ENCODE assay signal across 21 mouse cellular contexts in genomic region chr8:78024964-78025363, GRCm38 (mm10).
DNase-seq lines count a peak whose midpoint lies in the region; ATAC-seq lines count a peak whose summit lies in the region.
"Had no signal": no experiment of that assay in that cellular context is flagged by ENCODE, and none has a peak within 500 bp of the region (broad histone marks: within the 10 kb centered on the region; RNA-seq: fewer than 3 reads in every experiment).

No protein-coding gene starts in this region.

- 0 out of 2 replicates have a peak, but pooled peaks cover 3% of the 10 kb centered on the region for H3K4me1 ChIP-seq in heart, embryonic 11.5 days (ENCODE audit: control insufficient read depth, insufficient read depth, low read length)
- H3K4me1 ChIP-seq in brown adipose tissue, adult 24 weeks (ENCODE audit: control insufficient read depth, insufficient read depth, insufficient read length, low read length): no peaks in the 10 kb centered on the region; the same call in 1 of the 2 replicates
- H3K4me1 ChIP-seq in heart, embryonic 15.5 days (replicated peaks): peaks cover 35% of the 10 kb centered on the region
- peaks cover 37% of the 10 kb centered on the region for H3K4me1 ChIP-seq in lung, embryonic 16.5 days (replicated peaks; ENCODE audit: control insufficient read depth, insufficient read depth, low read length)

- peak; percentile 69 to 79 for DNase-seq in heart, adult 9 months (ENCODE audit: low spot score in 2 of 2)
- DNase-seq in left cerebral cortex, postnatal 36 days (ENCODE audit: low spot score in 2 of 2): no peak
- no peak for DNase-seq in thymus, postnatal 4 days
- no peak for DNase-seq in liver
- DNase-seq: cerebellum, adult 9-10 months; gastrocnemius, postnatal 36 days; right cerebral cortex, postnatal 25 days had no signal

- H3K4me3 ChIP-seq in heart, embryonic 11.5 days (ENCODE audit: low read depth, low read length): no peak overlapping the region
- H3K4me3 ChIP-seq in brown adipose tissue, adult 24 weeks (ENCODE audit: insufficient read depth, low read depth, low read length): no peak overlapping the region
- H3K4me3 ChIP-seq in heart, embryonic 15.5 days: no peak overlapping the region
- no peak overlapping the region for H3K4me3 ChIP-seq in lung, embryonic 16.5 days (ENCODE audit: low read length)
- H3K4me3 ChIP-seq: embryonic facial prominence, embryonic 15.5 days; forebrain, embryonic 10.5 days; hindbrain, embryonic 12.5 days; layer of hippocampus, adult 2 months; left cerebral cortex, adult 2 months had no signal

- H3K27ac ChIP-seq in heart, embryonic 11.5 days (ENCODE audit: low read depth, low read length): no peak overlapping the region
- peak overlapping the region; percentile 45 for H3K27ac ChIP-seq in brown adipose tissue, adult 24 weeks (replicated peaks; ENCODE audit: low read depth, low read length)
- peak overlapping the region; percentile 46 for H3K27ac ChIP-seq in heart, embryonic 15.5 days
- peak overlapping the region; percentile 95 for H3K27ac ChIP-seq in lung, embryonic 16.5 days (ENCODE audit: low read length)
- H3K27ac ChIP-seq: embryonic facial prominence, embryonic 15.5 days; forebrain, embryonic 10.5 days; hindbrain, embryonic 12.5 days; layer of hippocampus, adult 2 months; left cerebral cortex, adult 2 months; liver, embryonic 14.5 days had no signal

- 67% methylated on average over 5 of the region's 5 CpGs for WGBS in heart, embryonic 11.5 days (ENCODE audit: insufficient replicate concordance)
- WGBS in heart, embryonic 15.5 days: 51% methylated on average over 5 of the region's 5 CpGs
- 51% methylated on average over 5 of the region's 5 CpGs for WGBS in lung, embryonic 16.5 days

- intact Hi-C loops in left cerebral cortex, postnatal 36 days (cut with DNase I): no loop called here

- no peaks in the 10 kb centered on the region for H3K36me3 ChIP-seq in heart, embryonic 11.5 days (ENCODE audit: control insufficient read depth, insufficient read depth, low read length)
- H3K36me3 ChIP-seq in heart, embryonic 15.5 days: no peaks in the 10 kb centered on the region
- H3K36me3 ChIP-seq in lung, embryonic 16.5 days (ENCODE audit: control insufficient read depth, insufficient read depth, low read length): no peaks in the 10 kb centered on the region
- H3K36me3 ChIP-seq: embryonic facial prominence, embryonic 15.5 days; forebrain, embryonic 10.5 days; hindbrain, embryonic 12.5 days had no signal

- H3K9ac ChIP-seq in heart, embryonic 11.5 days (ENCODE audit: low read depth, low read length): no peak overlapping the region
- no peak overlapping the region for H3K9ac ChIP-seq in heart, embryonic 15.5 days
- no peak overlapping the region for H3K9ac ChIP-seq in lung, embryonic 16.5 days (ENCODE audit: low read length)
- H3K9ac ChIP-seq: embryonic facial prominence, embryonic 15.5 days; hindbrain, embryonic 12.5 days; liver, embryonic 14.5 days had no signal

- H3K4me2 ChIP-seq in heart, embryonic 11.5 days: no peak overlapping the region
- no peak overlapping the region for H3K4me2 ChIP-seq in heart, embryonic 15.5 days
- no peak overlapping the region for H3K4me2 ChIP-seq in lung, embryonic 16.5 days (ENCODE audit: low read depth, low read length)
- H3K4me2 ChIP-seq: embryonic facial prominence, embryonic 15.5 days; hindbrain, embryonic 12.5 days had no signal

- H3K9me3 ChIP-seq in heart, embryonic 11.5 days (replicated peaks; ENCODE audit: control insufficient read depth, low read length): no peaks in the 10 kb centered on the region
- H3K9me3 ChIP-seq in heart, embryonic 15.5 days (replicated peaks): no peaks in the 10 kb centered on the region
- H3K9me3 ChIP-seq in lung, embryonic 16.5 days (ENCODE audit: control insufficient read depth, low read length): no peaks in the 10 kb centered on the region
- H3K9me3 ChIP-seq: embryonic facial prominence, embryonic 15.5 days; forebrain, embryonic 10.5 days; hindbrain, embryonic 12.5 days had no signal

- no peak for ATAC-seq in heart, embryonic 11.5 days (replicated peaks; ENCODE audit: insufficient number of reproducible peaks, low FRiP score, low TSS enrichment)
- ATAC-seq in heart, embryonic 15.5 days (replicated peaks; ENCODE audit: insufficient number of reproducible peaks, insufficient read depth, low FRiP score, low read depth): no peak
- ATAC-seq in lung, embryonic 16.5 days (ENCODE audit: low read depth): peak; percentile 21; the same call in 1 of the 2 replicates
- ATAC-seq: activated CD4-positive, CD25-positive, alpha-beta regulatory T cell, adult 4 months; inflammation-experienced regulatory T-cells, adult 6 months; midbrain, embryonic 16.5 days; Patski had no signal

- H3K27me3 ChIP-seq in heart, embryonic 11.5 days (ENCODE audit: control insufficient read depth, insufficient read depth, low read length): no peaks in the 10 kb centered on the region
- no peaks in the 10 kb centered on the region for H3K27me3 ChIP-seq in heart, embryonic 15.5 days
- no peaks in the 10 kb centered on the region for H3K27me3 ChIP-seq in lung, embryonic 16.5 days (ENCODE audit: control insufficient read depth, insufficient read depth, low read depth, low read length)
- H3K27me3 ChIP-seq: embryonic facial prominence, embryonic 15.5 days; hindbrain, embryonic 12.5 days; Patski had no signal

Comparison
In these comparisons a context has a peak if more than half of its experiments do, and no peak if none do; other contexts are left out.
1. DNase-seq: peak in heart, adult 9 months (2 of 2); none in left cerebral cortex, postnatal 36 days (0 of 2), thymus, postnatal 4 days (single experiment) and liver (single experiment).